Mouse (Mus musculus) stomach, embryonic 16.5 days (tissue): ENCODE data around the gene Rubcnl. TPM values are rescaled to one million over a fixed set of nuclear protein-coding genes. Genes with fewer than 3 reads are reported as not detected.

Source experiments
- ATAC-seq: fragments of 200-750 bp; cut with Nextera tagmentation; 2 replicates; pipeline ENCODE4 v1.8.0; 2017; ENCODE audit warnings: moderate number of reproducible peaks, moderate TSS enrichment; ENCODE audit not compliant: insufficient read depth, low FRiP score
- H3K27ac ChIP-seq: fragments of 300-500 bp; sonication (generic); 2 replicates; pipeline ENCODE4 v1.5.1; 2014; ENCODE audit warnings: low read length
- H3K27me3 ChIP-seq: fragments of 300-500 bp; sonication (generic); 2 replicates; pipeline ENCODE4 v1.6.1; 2014; ENCODE audit warnings: low read length, control low read depth, mixed read lengths; ENCODE audit not compliant: control insufficient read depth, insufficient read depth
- H3K36me3 ChIP-seq: fragments of 300-500 bp; sonication (generic); 2 replicates; pipeline ENCODE4 v1.6.1; 2014; ENCODE audit warnings: low read length; ENCODE audit not compliant: control insufficient read depth, insufficient read depth
- H3K4me1 ChIP-seq: fragments of 300-500 bp; sonication (generic); 2 replicates; pipeline ENCODE4 v1.6.1; 2014; ENCODE audit warnings: low read length, control low read depth, mixed read lengths; ENCODE audit not compliant: control insufficient read depth, insufficient read depth
- H3K4me2 ChIP-seq: fragments of 300-500 bp; sonication (generic); 2 replicates; pipeline ENCODE4 v1.6.1; 2014; ENCODE audit warnings: low read depth, low read length, mixed read lengths
- H3K4me3 ChIP-seq: fragments of 300-500 bp; sonication (generic); replicated peaks from 2 replicates; pipeline ENCODE4 v1.5.1; 2014; ENCODE audit warnings: mild to moderate bottlenecking, low read length
- H3K9ac ChIP-seq: fragments of 300-500 bp; sonication (generic); 2 replicates; pipeline ENCODE4 v1.6.1; 2014; ENCODE audit warnings: low read length
- H3K9me3 ChIP-seq: fragments of 300-500 bp; sonication (generic); replicated peaks from 2 replicates; pipeline ENCODE4 v1.6.1; 2016; ENCODE audit warnings: low read length, control low read depth; ENCODE audit not compliant: control insufficient read depth
- WGBS: fragments of 180-500 bp; shearing (Covaris S2); extraction: QIAGEN DNeasy Blood & Tissue Kit; methylation state at CpG from one replicate; pipeline ENCODE4 v1.1.7; 2014; 5-methylcytosine and 5-hydroxymethylcytosine counted together
- polyA plus RNA-seq: library from polyadenylated mRNA; unstranded; fragments of >200 nt; fragmentation: Nextera tagmentation; extraction: Ambion mirVana; gene quantifications from 2 replicates; pipeline ENCODE4 v1.2.1, GENCODE M21; 2015

Gene Rubcnl
- polyA plus RNA-seq, 1 experiment from 2014 or later: 0.66 TPM

DNA sequence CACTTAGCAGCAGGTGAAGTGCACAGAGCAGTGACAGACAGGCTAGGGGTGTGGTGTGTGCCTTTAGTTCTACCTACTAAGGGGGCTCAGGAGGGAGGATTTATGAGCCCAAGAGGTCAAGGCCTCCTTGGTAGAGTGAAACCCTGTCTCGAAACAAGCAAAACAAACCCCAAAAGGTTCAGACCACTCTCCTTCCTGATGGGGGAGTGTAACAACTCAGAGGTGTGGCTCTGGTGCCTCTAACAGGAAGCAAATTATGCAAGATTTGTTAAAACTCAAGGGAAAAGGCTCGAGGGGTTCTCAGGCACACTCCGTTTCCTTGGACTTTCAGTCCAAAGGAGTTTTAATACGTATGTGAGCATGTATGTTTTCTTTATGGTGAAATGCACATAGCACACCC lies 5.5 kb upstream of the Rubcnl start:
- 0 out of 2 replicates have a peak, but pooled peaks cover 3% of the 10 kb centered on the region for H3K4me1 ChIP-seq
- no peaks in the 10 kb centered on the region for H3K9me3 ChIP-seq
- H3K27ac ChIP-seq: no peak overlapping the region
- no peak for ATAC-seq
- H3K9ac ChIP-seq: no peak overlapping the region
- no peak overlapping the region for H3K4me3 ChIP-seq
- no peak overlapping the region for H3K4me2 ChIP-seq
- 43% methylated on average over 4 of the region's 4 CpGs for WGBS
- no peaks in the 10 kb centered on the region for H3K27me3 ChIP-seq
- H3K36me3 ChIP-seq: no peaks in the 10 kb centered on the region

GRCm38 (mm10) chr14:75010986-75011655 lies 4.7 kb upstream of the Rubcnl start:
- Histone ChIP-seq H3K36me3 (no peaks in the 10 kb centered on the region), H3K27ac (no peak overlapping the region), H3K4me2 (no peak overlapping the region), H3K9me3 (no peaks in the 10 kb centered on the region), H3K4me3 (no peak overlapping the region), H3K4me1 (no peaks in the 10 kb centered on the region), H3K27me3 (no peaks in the 10 kb centered on the region), H3K9ac (no peak overlapping the region)
- no peak for ATAC-seq
- 31% methylated on average over 8 of the region's 8 CpGs for WGBS

GRCm38 (mm10) chr14:75016715-75017020 lies 841 bp downstream of the Rubcnl start:
- peak overlapping the region; percentile 96 for H3K4me2 ChIP-seq
- ATAC-seq: no peak
- WGBS: 75% methylated on average over 9 of the region's 9 CpGs
- H3K4me3 ChIP-seq: peak overlapping the region; percentile 54
- peak overlapping the region; percentile 63 for H3K9ac ChIP-seq
- no peaks in the 10 kb centered on the region for H3K9me3 ChIP-seq
- H3K4me1 ChIP-seq: no peaks in the 10 kb centered on the region
- H3K27me3 ChIP-seq: no peaks in the 10 kb centered on the region
- no peak overlapping the region for H3K27ac ChIP-seq
- no peaks in the 10 kb centered on the region for H3K36me3 ChIP-seq

- ATAC-seq: no peak
- H3K9me3 ChIP-seq: no peaks in the 10 kb centered on the region
- H3K27me3 ChIP-seq: no peaks in the 10 kb centered on the region
- H3K27ac ChIP-seq: no peak overlapping the region
- H3K9ac ChIP-seq: no peak overlapping the region
- no peaks in the 10 kb centered on the region for H3K4me1 ChIP-seq
- 91% methylated on average over 7 of the region's 7 CpGs for WGBS
- H3K36me3 ChIP-seq: no peaks in the 10 kb centered on the region
- no peak overlapping the region for H3K4me2 ChIP-seq
- H3K4me3 ChIP-seq: no peak overlapping the region
These were observed 1.4 kb downstream of the Rubcnl start for GRCm38 (mm10) chr14:75017277-75017676.

- H3K36me3 ChIP-seq: no peaks in the 10 kb centered on the region
- no peaks in the 10 kb centered on the region for H3K4me1 ChIP-seq
- 79% methylated on average over 18 of the region's 18 CpGs for WGBS
- no peak overlapping the region for H3K27ac ChIP-seq
- no peak overlapping the region for H3K4me2 ChIP-seq
- H3K9me3 ChIP-seq: no peaks in the 10 kb centered on the region
- no peak overlapping the region for H3K4me3 ChIP-seq
- H3K9ac ChIP-seq: no peak overlapping the region
- H3K27me3 ChIP-seq: no peaks in the 10 kb centered on the region
- no peak for ATAC-seq
These were observed 2.3 kb downstream of the Rubcnl start for GRCm38 (mm10) chr14:75017877-75018825.

DNA sequence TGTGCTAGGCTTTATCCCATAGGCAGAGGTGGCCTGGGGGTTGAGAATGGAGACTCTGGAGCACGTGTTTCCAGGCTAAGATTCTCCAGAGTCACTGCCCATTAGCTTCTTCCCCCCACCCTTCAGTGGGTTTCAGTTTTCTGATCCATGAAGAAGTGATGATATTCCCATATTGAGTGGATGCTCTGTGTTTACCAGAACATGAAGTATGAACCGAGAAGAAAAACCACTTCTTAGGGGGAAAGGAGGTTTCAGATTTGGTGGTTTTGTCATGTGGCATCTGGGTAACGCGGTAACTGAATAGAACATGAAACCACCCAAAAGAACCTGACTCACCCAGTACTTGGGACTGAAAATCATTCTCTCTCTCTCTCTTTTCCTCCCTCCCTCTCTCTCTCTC lies 3.0 kb downstream of the Rubcnl start:
- Histone ChIP-seq H3K4me2 (no peak overlapping the region), H3K27ac (no peak overlapping the region), H3K4me3 (no peak overlapping the region), H3K27me3 (no peaks in the 10 kb centered on the region), H3K9ac (no peak overlapping the region), H3K36me3 (no peaks in the 10 kb centered on the region), H3K4me1 (no peaks in the 10 kb centered on the region), H3K9me3 (no peaks in the 10 kb centered on the region)
- ATAC-seq: no peak
- WGBS: 71% methylated on average over 4 of the region's 4 CpGs

DNA sequence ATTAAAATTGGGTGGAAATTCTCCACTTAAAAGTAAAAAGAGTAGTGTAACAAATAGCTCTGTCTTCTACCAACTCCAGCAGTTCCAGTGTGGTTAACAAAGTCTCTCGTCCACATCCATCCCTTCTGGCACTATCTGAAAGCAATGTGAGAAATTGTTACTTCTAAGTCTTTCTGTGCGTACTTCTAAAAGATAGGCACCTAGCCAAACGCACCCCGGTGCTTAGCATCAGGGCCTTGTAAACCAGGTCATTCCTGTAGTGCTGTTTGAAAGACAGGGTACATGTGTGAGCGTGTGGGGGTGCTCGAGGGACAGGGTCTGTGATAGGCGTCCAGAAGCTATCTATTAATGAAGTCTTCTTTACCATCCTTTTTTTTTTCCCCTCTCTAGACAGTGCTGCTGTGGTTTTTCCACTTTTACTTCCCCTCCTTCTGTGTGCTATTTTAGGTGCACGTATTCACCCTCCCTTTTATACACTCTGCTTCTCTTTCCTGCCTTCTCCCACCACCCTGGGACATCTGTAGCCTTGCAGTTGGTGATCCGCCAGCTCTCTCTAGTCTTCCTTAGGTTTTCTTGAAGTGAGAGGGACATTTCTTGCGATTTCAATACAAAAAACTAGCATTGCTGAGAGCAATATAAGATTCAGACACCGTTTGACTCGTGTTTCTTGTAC lies 4.9 kb downstream of the Rubcnl start:
- Histone ChIP-seq H3K9me3 (no peaks in the 10 kb centered on the region), H3K4me2 (no peak overlapping the region), H3K9ac (no peak overlapping the region), H3K27me3 (no peaks in the 10 kb centered on the region), H3K36me3 (no peaks in the 10 kb centered on the region), H3K27ac (no peak overlapping the region), H3K4me1 (no peaks in the 10 kb centered on the region), H3K4me3 (no peak overlapping the region)
- WGBS: 71% methylated on average over 12 of the region's 12 CpGs
- ATAC-seq: no peak

GRCm38 (mm10) chr14:75022522-75022921 lies 6.7 kb downstream of the Rubcnl start:
- H3K36me3 ChIP-seq: no peaks in the 10 kb centered on the region
- no peaks in the 10 kb centered on the region for H3K9me3 ChIP-seq
- H3K9ac ChIP-seq: no peak overlapping the region
- H3K27me3 ChIP-seq: no peaks in the 10 kb centered on the region
- H3K4me3 ChIP-seq: no peak overlapping the region
- 86% methylated on average over 9 of the region's 9 CpGs for WGBS
- H3K4me2 ChIP-seq: no peak overlapping the region
- H3K27ac ChIP-seq: no peak overlapping the region
- no peaks in the 10 kb centered on the region for H3K4me1 ChIP-seq
- no peak; the same call in 1 of the 2 replicates for ATAC-seq
